Mouse (Mus musculus) G1E (cell line): Measurements from ENCODE around the gene Dchs2.

Experiments used
- CTCF ChIP-seq: IDR thresholded peaks from 2 replicates; pipeline ENCODE4 v1.5.1; 2012; ENCODE audit warnings: low read depth, low read length, inconsistent platforms, mixed read lengths
- GATA1 ChIP-seq: IDR thresholded peaks from 2 replicates; pipeline ENCODE4 v1.6.1; 2012; ENCODE audit warnings: borderline replicate concordance, low read length, inconsistent platforms, mixed read lengths
- POLR2AphosphoS5 ChIP-seq: IDR thresholded peaks from 2 replicates; pipeline ENCODE4 v1.6.1; 2012; ENCODE audit warnings: low read depth, low read length, inconsistent platforms; ENCODE audit not compliant: insufficient replicate concordance

- TF ChIP-seq CTCF (no peak), GATA1 (no peak), POLR2AphosphoS5 (no peak)
Observed at GRCm38 (mm10) chr3:83145610-83146009, 17.9 kb downstream of the Dchs2 start.
